Mouse (Mus musculus) hindlimb bud, embryonic 11.5 days (tissue): ENCODE results near the gene Ttc3.

ENCODE experiments used
- DNase-seq: peaks from one replicate; pipeline ENCODE4 v3.0.0-alpha.2; 2012; ENCODE audit warnings: low read depth, low spot score; ENCODE audit errors: extremely low spot score

The Ttc3 gene

GRCm38 (mm10) chr16:94356776-94357494, 13.5 kb upstream of the Ttc3 start:
- no peak for DNase-seq

GRCm38 (mm10) chr16:94358091-94358490, 12.3 kb upstream of the Ttc3 start:
- no peak for DNase-seq

- no peak for DNase-seq
Measured at GRCm38 (mm10) chr16:94360578-94361350, 9.7 kb upstream of the Ttc3 start.

- DNase-seq = no peak
Measured at GRCm38 (mm10) chr16:94362174-94362873, 8.1 kb upstream of the Ttc3 start.

GRCm38 (mm10) chr16:94363814-94364213, 6.6 kb upstream of the Ttc3 start:
- no peak for DNase-seq

GRCm38 (mm10) chr16:94365435-94365834, 5.0 kb upstream of the Ttc3 start:
- no peak for DNase-seq

GRCm38 (mm10) chr16:94369596-94370172, 734 bp upstream of the Ttc3 start:
- no peak for DNase-seq

- DNase-seq = no peak
Measured at GRCm38 (mm10) chr16:94370915-94371300, 490 bp downstream of the Ttc3 start.

GRCm38 (mm10) chr16:94371301-94371931, 998 bp downstream of the Ttc3 start, which contains the start of gene Pigp:
TSS of gene Pigp (minus strand) at chr16:94371842.
- DNase-seq = no peak

GRCm38 (mm10) chr16:94379386-94379785, 9.0 kb downstream of the Ttc3 start:
- no peak for DNase-seq

GRCm38 (mm10) chr16:94383277-94383676, 12.9 kb downstream of the Ttc3 start:
- no peak for DNase-seq

- DNase-seq = no peak
Measured at GRCm38 (mm10) chr16:94387690-94388089, 17.3 kb downstream of the Ttc3 start.

- DNase-seq = no peak
Measured at GRCm38 (mm10) chr16:94392299-94392698, 21.9 kb downstream of the Ttc3 start.

GRCm38 (mm10) chr16:94395051-94395450, 24.6 kb downstream of the Ttc3 start:
- no peak for DNase-seq

GRCm38 (mm10) chr16:94396641-94397040, 26.2 kb downstream of the Ttc3 start:
- DNase-seq = no peak

- DNase-seq = no peak
Measured at GRCm38 (mm10) chr16:94399141-94399540, 28.7 kb downstream of the Ttc3 start.

GRCm38 (mm10) chr16:94401636-94402035, 31.2 kb downstream of the Ttc3 start:
- DNase-seq = no peak

- DNase-seq = no peak
Measured at GRCm38 (mm10) chr16:94402185-94402584, 31.8 kb downstream of the Ttc3 start.

- DNase-seq = no peak
Measured at GRCm38 (mm10) chr16:94411287-94411686, 40.9 kb downstream of the Ttc3 start.

- DNase-seq = no peak
Measured at GRCm38 (mm10) chr16:94412198-94412597, 41.8 kb downstream of the Ttc3 start.

- DNase-seq = no peak
Measured at GRCm38 (mm10) chr16:94412760-94413159, 42.3 kb downstream of the Ttc3 start.
